Mouse (Mus musculus) midbrain, embryonic 12.5 days (tissue): ENCODE data around the gene Cd247. TPM values are rescaled to one million over a fixed set of nuclear protein-coding genes. Genes with fewer than 3 reads are reported as not detected.
"Not testable (repeated sequence)": the region's sequence is repeated elsewhere in the genome, so short reads cannot be mapped to it uniquely, and the experiment has no call there.

Experiments used
- ATAC-seq: fragments of 200-750 bp; cut with Nextera tagmentation; 2 replicates; pipeline ENCODE4 v1.8.0; 2017; ENCODE audit warnings: low read depth, moderate TSS enrichment, moderate library complexity; ENCODE audit not compliant: low FRiP score
- H3K27ac ChIP-seq: fragments of 300-500 bp; sonication (generic); replicated peaks from 2 replicates; pipeline ENCODE4 v1.5.1; 2016; ENCODE audit warnings: mild to moderate bottlenecking
- H3K27me3 ChIP-seq: fragments of 300-500 bp; sonication (generic); 2 replicates; pipeline ENCODE4 v1.6.1; 2016; ENCODE audit warnings: mild to moderate bottlenecking
- H3K36me3 ChIP-seq: fragments of 300-500 bp; sonication (generic); 2 replicates; pipeline ENCODE4 v1.6.1; 2016
- H3K4me1 ChIP-seq: fragments of 300-500 bp; sonication (generic); 2 replicates; pipeline ENCODE4 v1.6.1; 2016
- H3K4me2 ChIP-seq: fragments of 300-500 bp; sonication (generic); replicated peaks from 2 replicates; pipeline ENCODE4 v1.6.1; 2016; ENCODE audit warnings: mild to moderate bottlenecking, moderate library complexity
- H3K4me3 ChIP-seq: fragments of 300-500 bp; sonication (generic); 2 replicates; pipeline ENCODE4 v1.5.1; 2016; ENCODE audit warnings: mild to moderate bottlenecking
- H3K9ac ChIP-seq: fragments of 300-500 bp; sonication (generic); replicated peaks from 2 replicates; pipeline ENCODE4 v1.6.1; 2016; ENCODE audit warnings: mild to moderate bottlenecking, moderate library complexity
- H3K9me3 ChIP-seq: fragments of 300-500 bp; sonication (generic); 2 replicates; pipeline ENCODE4 v1.6.1; 2016; ENCODE audit warnings: mild to moderate bottlenecking
- WGBS: fragments of 180-500 bp; shearing (Covaris S2); methylation state at CpG from one replicate; pipeline ENCODE4 v1.1.7; 2016; 5-methylcytosine and 5-hydroxymethylcytosine counted together
- polyA plus RNA-seq: library from polyadenylated mRNA; unstranded; fragments of >200 nt; fragmentation: Nextera tagmentation; extraction: Ambion mirVana; gene quantifications from 2 replicates; pipeline ENCODE4 v1.2.1, GENCODE M21; 2016

Cd247 gene
- 1.2 and 1.7 TPM in 2 replicates for polyA plus RNA-seq

DNA sequence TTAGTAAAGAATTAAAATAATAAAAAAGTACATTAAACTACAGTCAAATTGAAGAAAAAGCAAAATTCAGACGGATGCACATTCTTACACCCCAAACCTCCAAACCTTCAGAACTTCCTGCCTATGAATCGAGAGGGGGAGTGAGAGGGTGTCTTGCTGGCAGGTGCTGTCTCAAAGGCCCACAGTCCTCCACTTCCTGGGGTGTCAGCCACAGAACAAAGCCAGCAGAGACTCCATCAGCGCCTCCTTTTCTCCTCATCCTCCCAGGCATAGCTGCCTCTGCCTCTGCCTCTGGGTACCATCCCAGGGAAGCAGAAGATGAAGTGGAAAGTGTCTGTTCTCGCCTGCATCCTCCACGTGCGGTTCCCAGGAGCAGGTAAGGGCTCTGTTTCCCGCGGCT, at the start of gene Cd247:
Gene Cd247, plus strand, starts transcription at position 171 of the 400 bp plus-strand sequence.
- Histone ChIP-seq H3K4me1 (no peaks in the 10 kb centered on the region), H3K4me3 (no peak within 1 kb of the TSS), H3K4me2 (no peak within 1 kb of the TSS), H3K9ac (no peak within 1 kb of the TSS), H3K36me3 (no peaks in the 10 kb centered on the region), H3K27ac (no peak within 1 kb of the TSS), H3K27me3 (peaks cover 21% of the 10 kb centered on the region), H3K9me3 (no peaks in the 10 kb centered on the region)
- no peak for ATAC-seq
- 68% methylated on average over 8 of the region's 8 CpGs for WGBS

DNA sequence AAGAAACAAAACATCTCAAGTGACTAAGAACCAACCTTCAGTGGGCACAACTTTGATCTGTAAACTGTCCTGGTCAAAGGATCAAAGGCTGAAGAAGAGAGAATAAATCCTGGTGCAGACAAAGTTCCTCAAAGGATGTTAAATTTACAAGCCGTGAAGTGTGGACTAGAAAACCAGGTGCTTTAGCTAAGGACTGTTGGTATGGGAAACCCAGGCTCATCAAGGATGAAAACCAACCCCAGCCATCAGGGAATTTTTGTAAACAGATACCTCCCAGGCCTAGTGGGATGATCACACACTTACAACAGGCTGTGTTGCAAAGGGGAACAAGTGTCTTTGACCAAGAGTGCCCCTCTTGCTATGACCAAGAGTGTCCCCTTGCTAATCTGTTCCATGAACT, 49.5 kb upstream of the Cd247 start:
- Histone ChIP-seq H3K4me2 (no peak overlapping the region), H3K4me3 (no peak overlapping the region), H3K27me3 (peaks cover 7% of the 10 kb centered on the region; the same call in 1 of the 2 replicates), H3K9me3 (no peaks in the 10 kb centered on the region), H3K9ac (no peak overlapping the region), H3K27ac (no peak overlapping the region), H3K4me1 (peaks cover 7% of the 10 kb centered on the region), H3K36me3 (no peaks in the 10 kb centered on the region)
- ATAC-seq = no peak
- WGBS = 93% methylated on average over 1 of the region's 1 CpGs

- no peak for ATAC-seq
- H3K4me2 ChIP-seq = no peak overlapping the region
- no peaks in the 10 kb centered on the region for H3K9me3 ChIP-seq
- no peaks in the 10 kb centered on the region for H3K36me3 ChIP-seq
- WGBS = 90% methylated on average over 8 of the region's 8 CpGs
- H3K9ac ChIP-seq = no peak overlapping the region
- no peak overlapping the region for H3K27ac ChIP-seq
- no peaks in the 10 kb centered on the region for H3K4me1 ChIP-seq
- H3K4me3 ChIP-seq = no peak overlapping the region
- peaks cover 4% of the 10 kb centered on the region; the same call in 1 of the 2 replicates for H3K27me3 ChIP-seq
Observed at GRCm38 (mm10) chr1:165741989-165742388, 46.5 kb upstream of the Cd247 start.

GRCm38 (mm10) chr1:165748053-165748452, 40.4 kb upstream of the Cd247 start:
- no peaks in the 10 kb centered on the region for H3K36me3 ChIP-seq
- no peak overlapping the region for H3K4me3 ChIP-seq
- H3K4me2 ChIP-seq = no peak overlapping the region
- H3K27me3 ChIP-seq = no peaks in the 10 kb centered on the region
- no peak overlapping the region for H3K9ac ChIP-seq
- no peaks in the 10 kb centered on the region for H3K4me1 ChIP-seq
- WGBS = 68% methylated on average over 11 of the region's 11 CpGs
- no peak overlapping the region for H3K27ac ChIP-seq
- no peak for ATAC-seq
- H3K9me3 ChIP-seq = no peaks in the 10 kb centered on the region

DNA sequence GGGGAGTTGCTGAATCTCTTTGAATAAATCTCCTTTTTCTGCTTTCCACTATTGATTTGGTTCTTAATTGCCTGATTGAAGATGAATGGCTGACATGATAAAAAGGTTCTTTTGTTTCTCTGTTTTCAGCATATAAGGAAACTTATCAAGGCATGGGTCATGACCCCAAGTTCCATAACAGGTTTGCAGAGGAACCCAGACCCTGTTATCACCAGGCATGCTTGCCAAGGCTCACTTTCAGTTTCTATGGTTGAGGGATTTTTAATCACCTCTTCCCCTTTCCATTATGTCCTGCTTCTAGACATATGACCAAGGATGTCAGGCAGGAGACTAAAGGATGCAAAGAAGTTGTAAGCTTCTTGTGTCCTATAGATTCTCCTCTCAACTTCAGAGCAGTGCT, 37.3 kb upstream of the Cd247 start:
- no peaks in the 10 kb centered on the region for H3K36me3 ChIP-seq
- H3K4me1 ChIP-seq = no peaks in the 10 kb centered on the region
- no peak overlapping the region for H3K9ac ChIP-seq
- no peaks in the 10 kb centered on the region for H3K27me3 ChIP-seq
- H3K9me3 ChIP-seq = no peaks in the 10 kb centered on the region
- H3K4me3 ChIP-seq = no peak overlapping the region
- ATAC-seq = no peak
- H3K4me2 ChIP-seq = no peak overlapping the region
- no peak overlapping the region for H3K27ac ChIP-seq

DNA sequence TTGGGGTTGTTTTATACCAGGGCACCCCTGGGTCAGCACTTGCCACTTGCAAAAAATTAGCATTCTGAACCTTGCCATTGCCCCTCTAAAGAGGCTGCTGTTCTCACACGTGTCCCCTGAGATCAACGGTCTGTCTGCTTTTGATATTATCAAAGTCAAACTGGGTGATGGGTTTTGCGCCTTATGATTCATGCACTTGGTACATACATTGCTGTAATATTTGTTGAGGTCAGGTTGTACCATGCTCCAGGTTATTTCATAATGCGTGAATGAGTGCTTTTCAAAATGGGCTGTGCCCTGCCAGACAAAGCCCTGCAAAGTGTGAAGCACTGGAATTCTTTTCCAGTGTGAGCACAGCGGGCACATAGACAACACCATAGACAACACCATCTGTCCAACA, 36.6 kb upstream of the Cd247 start:
- no peak for ATAC-seq
- H3K27ac ChIP-seq = no peak overlapping the region
- WGBS = 86% methylated on average over 5 of the region's 5 CpGs
- H3K4me3 ChIP-seq = no peak overlapping the region
- no peaks in the 10 kb centered on the region for H3K27me3 ChIP-seq
- H3K4me2 ChIP-seq = no peak overlapping the region
- no peaks in the 10 kb centered on the region for H3K4me1 ChIP-seq
- H3K36me3 ChIP-seq = no peaks in the 10 kb centered on the region
- no peaks in the 10 kb centered on the region for H3K9me3 ChIP-seq
- H3K9ac ChIP-seq = no peak overlapping the region

GRCm38 (mm10) chr1:165754205-165754604, 34.3 kb upstream of the Cd247 start:
- Histone ChIP-seq H3K4me2 (no peak overlapping the region), H3K9ac (no peak overlapping the region), H3K36me3 (no peaks in the 10 kb centered on the region), H3K9me3 (no peaks in the 10 kb centered on the region), H3K4me3 (no peak overlapping the region), H3K27me3 (no peaks in the 10 kb centered on the region), H3K27ac (no peak overlapping the region), H3K4me1 (no peaks in the 10 kb centered on the region)
- WGBS = 91% methylated on average over 6 of the region's 6 CpGs
- ATAC-seq = no peak

DNA sequence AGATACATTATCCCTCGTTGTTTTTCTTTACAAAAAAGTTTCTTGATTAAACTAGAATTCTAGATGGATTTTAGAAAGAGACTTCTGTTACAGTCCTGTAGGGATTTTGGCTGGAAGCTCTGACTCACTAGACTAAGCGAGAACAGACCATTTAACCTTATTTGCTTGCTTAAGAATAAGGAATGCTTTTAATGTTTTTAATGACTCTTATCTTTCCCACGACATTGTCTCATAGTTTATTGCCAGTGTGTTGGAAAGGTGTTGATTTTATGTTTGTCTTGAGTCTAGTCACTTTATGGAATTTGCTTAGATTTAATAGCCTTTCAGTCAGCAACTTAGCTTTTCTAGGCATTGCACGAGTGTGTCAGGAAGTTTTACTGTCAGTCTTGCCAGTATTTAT, 33.3 kb upstream of the Cd247 start:
- Histone ChIP-seq H3K36me3 (no peaks in the 10 kb centered on the region), H3K4me1 (no peaks in the 10 kb centered on the region), H3K4me3 (no peak overlapping the region), H3K9me3 (no peaks in the 10 kb centered on the region), H3K27ac (no peak overlapping the region), H3K9ac (no peak overlapping the region), H3K27me3 (no peaks in the 10 kb centered on the region), H3K4me2 (no peak overlapping the region)
- no peak for ATAC-seq
- 78% methylated on average over 4 of the region's 4 CpGs for WGBS

GRCm38 (mm10) chr1:165761522-165762305, 26.8 kb upstream of the Cd247 start:
- Histone ChIP-seq H3K9ac (no peak overlapping the region), H3K9me3 (no peaks in the 10 kb centered on the region), H3K4me1 (peaks cover 9% of the 10 kb centered on the region), H3K27me3 (peaks cover 25% of the 10 kb centered on the region), H3K36me3 (no peaks in the 10 kb centered on the region), H3K4me3 (no peak overlapping the region), H3K4me2 (no peak overlapping the region), H3K27ac (no peak overlapping the region)
- no peak for ATAC-seq
- WGBS = 77% methylated on average over 3 of the region's 3 CpGs

GRCm38 (mm10) chr1:165762498-165762897, 26.0 kb upstream of the Cd247 start:
- not testable (repeated sequence) for H3K27ac ChIP-seq, ATAC-seq, H3K9me3 ChIP-seq, H3K4me3 ChIP-seq, H3K4me1 ChIP-seq, H3K9ac ChIP-seq, H3K4me2 ChIP-seq, H3K36me3 ChIP-seq
- WGBS = 88% methylated on average over 2 of the region's 2 CpGs
- H3K27me3 ChIP-seq = peaks cover 32% of the 10 kb centered on the region

DNA sequence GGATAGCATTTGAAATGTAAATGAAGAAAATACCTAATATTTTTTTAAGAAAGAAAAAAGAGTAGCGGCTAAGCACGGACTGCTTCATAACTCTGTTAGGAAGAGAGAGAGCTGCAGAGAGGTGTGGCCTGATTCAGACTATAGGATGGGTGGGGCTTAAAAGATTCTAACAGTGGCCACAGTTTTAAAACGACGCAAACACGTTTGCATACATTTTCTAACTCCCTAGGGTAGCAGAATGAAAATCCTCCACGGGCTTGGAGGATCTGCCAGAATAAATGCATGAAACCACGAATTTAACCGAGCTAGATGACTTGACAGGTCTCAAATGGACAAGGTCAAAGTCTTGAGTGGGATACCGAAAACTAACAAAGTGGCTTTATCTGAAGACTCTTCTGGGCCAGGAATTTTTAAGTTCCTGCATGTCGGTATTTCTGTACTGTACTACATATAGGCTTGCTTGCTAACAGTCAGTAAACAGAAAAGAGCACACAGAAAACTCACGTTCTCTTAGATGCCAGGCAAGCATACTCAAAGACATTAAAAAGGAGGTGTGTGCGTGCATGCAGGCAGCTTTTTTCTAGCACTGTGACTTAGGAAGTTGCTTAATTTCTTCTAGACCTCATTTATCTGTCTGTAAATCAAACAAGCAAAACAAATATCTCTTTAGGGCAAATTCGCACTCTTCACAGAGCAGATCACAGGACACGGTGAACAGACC, 25.4 kb upstream of the Cd247 start:
- Histone ChIP-seq H3K4me3 (peak overlapping the region; percentile 77), H3K27me3 (peaks cover 35% of the 10 kb centered on the region), H3K27ac (no peak overlapping the region), H3K36me3 (no peaks in the 10 kb centered on the region), H3K4me2 (peak overlapping the region; percentile 96), H3K9ac (no peak overlapping the region), H3K9me3 (no peaks in the 10 kb centered on the region), H3K4me1 (peaks cover 9% of the 10 kb centered on the region)
- WGBS = 33% methylated on average over 14 of the region's 14 CpGs
- peak; percentile 36; the same call in 1 of the 2 replicates for ATAC-seq

DNA sequence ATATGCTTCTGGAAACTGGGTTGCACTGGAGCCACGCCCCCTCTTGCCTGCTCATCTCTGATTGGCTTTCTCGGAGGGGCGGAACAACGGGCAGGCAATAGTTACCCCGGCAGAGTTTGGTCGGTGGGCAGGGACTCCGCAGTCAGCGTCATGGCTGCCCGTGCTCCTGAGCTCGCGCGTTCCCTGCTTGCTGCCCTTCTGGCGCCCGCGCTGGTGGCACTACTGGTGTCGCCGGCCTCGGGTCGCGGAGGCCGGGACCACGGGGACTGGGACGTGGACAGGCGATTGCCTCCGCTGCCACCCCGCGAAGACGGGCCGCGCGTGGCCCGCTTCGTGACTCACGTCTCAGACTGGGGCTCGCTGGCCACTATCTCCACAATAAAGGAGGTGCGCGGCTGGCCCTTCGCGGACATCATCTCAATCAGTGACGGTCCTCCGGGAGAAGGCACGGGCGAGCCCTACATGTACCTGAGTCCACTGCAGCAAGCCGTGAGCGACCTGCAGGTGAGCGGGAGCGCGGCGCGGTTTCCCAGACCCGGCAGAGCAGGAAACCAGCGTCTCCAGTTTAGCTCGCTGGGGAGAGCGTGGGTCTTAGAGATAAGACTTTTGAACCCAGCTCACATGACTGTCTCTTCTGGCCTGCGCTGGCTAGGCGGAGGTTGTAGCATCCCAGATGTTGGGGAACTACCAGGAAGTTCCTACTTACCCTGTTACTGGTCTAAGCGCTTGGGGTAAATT, 24.7 kb upstream of the Cd247 start, which contains the start of gene Creg1:
Gene Creg1, plus strand, starts transcription at position 112 of the 738 bp plus-strand sequence.
- peak; percentile 99 for ATAC-seq
- peak within 1 kb of the TSS; percentile 77 for H3K4me3 ChIP-seq
- H3K9me3 ChIP-seq = no peaks in the 10 kb centered on the region
- H3K27me3 ChIP-seq = peaks cover 35% of the 10 kb centered on the region
- under 1% methylated on average over 57 of the region's 57 CpGs for WGBS
- no peaks in the 10 kb centered on the region for H3K36me3 ChIP-seq
- peak within 1 kb of the TSS; percentile 73 for H3K9ac ChIP-seq
- 0 out of 2 replicates have a peak within 1 kb of the TSS, but pooled peaks have one; percentile 25 for H3K27ac ChIP-seq
- H3K4me2 ChIP-seq = peak within 1 kb of the TSS; percentile 96
- peaks cover 9% of the 10 kb centered on the region for H3K4me1 ChIP-seq
